ENCODE assay signal across 17 mouse cellular contexts in genomic region chr16:5393336-5393735, GRCm38 (mm10).
"Had no signal": no experiment of that assay in that cellular context is flagged by ENCODE, and none has a peak within 500 bp of the region (broad histone marks: within the 10 kb centered on the region; RNA-seq: fewer than 3 reads in every experiment).

No protein-coding gene starts in this region.

- H3K9me3 ChIP-seq: kidney, embryonic 15.5 days; limb, embryonic 12.5 days; liver, embryonic 13.5 days; lung, embryonic 15.5 days; midbrain, embryonic 12.5 days; neural tube, embryonic 15.5 days had no signal

- H3K27ac ChIP-seq: kidney, embryonic 15.5 days; limb, embryonic 12.5 days; liver, embryonic 13.5 days; lung, embryonic 15.5 days; macrophage; midbrain, embryonic 12.5 days; neural tube, embryonic 15.5 days had no signal

- H3K27me3 ChIP-seq: kidney, embryonic 15.5 days; limb, embryonic 12.5 days; liver, embryonic 13.5 days; lung, embryonic 15.5 days; midbrain, embryonic 12.5 days; neural tube, embryonic 15.5 days had no signal

- H3K4me3 ChIP-seq: kidney, embryonic 15.5 days; limb, embryonic 12.5 days; liver, embryonic 13.5 days; lung, embryonic 15.5 days; megakaryocyte, embryonic 14.5 days; midbrain, embryonic 12.5 days; neural tube, embryonic 15.5 days had no signal

- H3K9ac ChIP-seq: kidney, embryonic 15.5 days; limb, embryonic 12.5 days; liver, embryonic 13.5 days; liver, postnatal 0 days; lung, embryonic 15.5 days; midbrain, embryonic 12.5 days; neural tube, embryonic 15.5 days had no signal

- H3K4me1 ChIP-seq: kidney, embryonic 15.5 days; limb, embryonic 12.5 days; liver, embryonic 13.5 days; lung, embryonic 15.5 days; megakaryocyte, embryonic 14.5 days; midbrain, embryonic 12.5 days; neural tube, embryonic 15.5 days had no signal

- DNase-seq: kidney, adult 2 months; kidney, postnatal 14 days; liver; liver, embryonic 13.5 days; liver, postnatal 0 days; lung, postnatal 14 days; right cerebral cortex, adult 18-20 months; right cerebral cortex, postnatal 25 days; thymus, adult 2 months; thymus, postnatal 36 days had no signal

- ATAC-seq: liver, postnatal 0 days had no signal

- H3K36me3 ChIP-seq: kidney, embryonic 15.5 days; limb, embryonic 12.5 days; liver, embryonic 13.5 days; lung, embryonic 15.5 days; midbrain, embryonic 12.5 days; neural tube, embryonic 15.5 days had no signal

- H3K4me2 ChIP-seq: kidney, embryonic 15.5 days; limb, embryonic 12.5 days; liver, embryonic 13.5 days; lung, embryonic 15.5 days; midbrain, embryonic 12.5 days; neural tube, embryonic 15.5 days had no signal
